Mouse (Mus musculus): ENCODE measurements around the gene Zfp775.

GRCm38 (mm10) chr6:48637811-48638500, 36.1 kb downstream of the Zfp775 start:
- TF ChIP-seq GATA1 (IDR thresholded peaks at IDR 0.05; ENCODE audit: low read length) = no peak
- TF ChIP-seq TAL1 (IDR thresholded peaks at IDR 0.05; ENCODE audit: low read length) = no peak
